Mouse (Mus musculus) heart, embryonic 14.5 days (tissue): ENCODE data around the gene 1700001J03Rik. TPM values are rescaled to one million over a fixed set of nuclear protein-coding genes. Genes with fewer than 3 reads are reported as not detected.

Source experiments
- polyA plus RNA-seq: library from polyadenylated mRNA; unstranded; fragments of >200 nt; fragmentation: Nextera tagmentation; extraction: Ambion mirVana; gene quantifications from 2 replicates; pipeline ENCODE4 v1.2.1, GENCODE M21; 2014

The 1700001J03Rik gene
- polyA plus RNA-seq, 1 experiment from 2014 or later, result not detected

Other genes starting within 250 kb of the 1700001J03Rik start
- gene Cyp3a25, start 175.7 kb downstream of the 1700001J03Rik start, polyA plus RNA-seq, result not detected in 2 replicates
- not detected in 2 replicates for gene Cyp3a59, start 106.0 kb downstream of the 1700001J03Rik start, polyA plus RNA-seq
- gene Gm5565, start 24.8 kb downstream of the 1700001J03Rik start, polyA plus RNA-seq, result not detected in 2 replicates
- not detected in 2 replicates for gene Gm6309, start 14.6 kb downstream of the 1700001J03Rik start, polyA plus RNA-seq
- gene Rnf6, start 36.3 kb upstream of the 1700001J03Rik start, polyA plus RNA-seq, result 39.0 and 39.4 TPM in 2 replicates
- gene Cdk8, start 45.9 kb upstream of the 1700001J03Rik start, polyA plus RNA-seq, result 16.7 and 17.1 TPM in 2 replicates
- 0.07 and 0.24 TPM in 2 replicates for gene Wasf3, start 199.7 kb upstream of the 1700001J03Rik start, polyA plus RNA-seq